10 mouse cellular contexts compared by ENCODE assay signal in genomic region chr11:39944196-39944595, GRCm38 (mm10).
"Had no signal": no experiment of that assay in that cellular context is flagged by ENCODE, and none has a peak within 500 bp of the region (broad histone marks: within the 10 kb centered on the region; RNA-seq: fewer than 3 reads in every experiment).

No protein-coding gene starts in this region.

- DNase-seq: liver, postnatal 0 days; lung, adult 2 months; lung, postnatal 14 days; lung, postnatal 36 days; right cerebral cortex, postnatal 25 days; right cerebral cortex, postnatal 4 days; spleen, adult 18-20 months; thymus, adult 2 months; thymus, postnatal 25 days; thymus, postnatal 4 days had no signal
